Mouse (Mus musculus) T-helper 1 cell (primary cell): ENCODE measurements around the gene Scn2a.
"Not testable (repeated sequence)": the region's sequence is repeated elsewhere in the genome, so short reads cannot be mapped to it uniquely, and the experiment has no call there.

Experiments
- in situ Hi-C: fragments of 300-600 bp; cut with MboI, MseI; formaldehyde crosslinking; loops from one replicate; pipeline ENCODE4 v1.15.1; 2025; ENCODE audit warnings: high pct_unique_total_duplicates

Gene Scn2a

DNA sequence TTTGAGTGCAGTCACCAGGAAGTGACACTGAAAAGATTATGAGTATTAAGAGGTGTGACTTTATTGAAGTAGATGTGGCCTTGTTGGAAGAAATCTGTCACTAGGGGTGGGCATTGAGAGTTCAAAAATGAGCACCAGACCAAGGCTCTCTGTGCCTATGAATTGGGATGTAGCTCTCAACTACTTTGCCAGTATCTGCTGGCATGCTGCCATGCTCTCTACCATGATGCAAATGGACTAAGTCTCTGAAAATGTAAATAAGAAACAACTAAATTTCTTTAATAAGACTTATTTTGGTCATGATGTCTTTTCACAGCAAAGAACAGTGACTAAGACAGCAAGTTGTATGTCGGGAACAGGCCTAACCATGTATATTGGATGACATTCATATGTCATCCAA is 79.7 kb downstream of the Scn2a start:
- in situ Hi-C loops = no loop called here

DNA sequence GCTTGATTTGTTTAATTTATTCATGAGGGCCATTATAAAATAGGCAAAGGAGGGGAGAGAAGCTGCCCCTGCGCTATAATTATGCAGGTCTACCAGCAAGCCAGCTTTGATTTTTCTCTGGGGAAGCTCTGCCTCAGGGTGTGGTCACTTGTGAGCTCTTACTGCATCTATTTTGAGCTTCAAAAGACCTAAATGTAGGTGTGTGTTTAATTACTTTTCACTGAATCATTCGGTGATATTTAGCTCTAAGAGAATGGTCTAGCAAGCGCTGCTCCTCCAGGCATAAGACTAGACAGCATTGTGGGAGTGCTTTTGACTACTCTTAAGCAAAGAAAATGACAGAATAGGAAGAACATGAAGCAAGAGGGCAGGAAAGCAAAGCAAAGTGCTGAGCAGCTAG is 80.6 kb downstream of the Scn2a start:
- in situ Hi-C loops = no loop called here

DNA sequence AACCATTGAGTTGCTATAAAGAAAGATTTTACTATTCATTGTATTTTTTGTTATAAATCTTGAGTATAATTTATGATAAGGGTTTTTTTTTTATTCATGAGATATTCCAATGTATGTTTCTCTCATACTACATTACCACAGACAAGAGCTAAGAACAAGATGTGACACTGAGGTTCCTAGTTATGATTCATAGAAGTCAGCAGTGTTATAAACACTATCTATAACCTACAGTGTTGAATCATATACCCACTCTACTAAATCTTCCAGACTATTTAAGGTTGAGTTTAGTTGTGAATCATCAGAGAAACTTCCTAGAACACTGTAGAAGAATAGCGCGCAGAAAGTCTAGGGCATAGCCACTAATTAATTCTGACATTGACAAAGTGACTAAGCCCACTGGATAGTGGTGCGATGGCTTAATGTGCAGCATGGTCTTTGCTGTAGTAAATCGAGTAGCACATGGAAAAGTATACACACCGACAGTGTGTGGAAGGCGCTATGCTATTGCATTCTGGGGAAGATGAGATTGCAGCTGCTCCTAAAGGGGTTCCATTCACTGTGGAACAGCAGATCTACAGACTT is 101.7 kb downstream of the Scn2a start:
- in situ Hi-C loops = loop anchor here (10.0 kb wide), 1 partner anchor 1298 kb away; no protein-coding TSS in a partner anchor

DNA sequence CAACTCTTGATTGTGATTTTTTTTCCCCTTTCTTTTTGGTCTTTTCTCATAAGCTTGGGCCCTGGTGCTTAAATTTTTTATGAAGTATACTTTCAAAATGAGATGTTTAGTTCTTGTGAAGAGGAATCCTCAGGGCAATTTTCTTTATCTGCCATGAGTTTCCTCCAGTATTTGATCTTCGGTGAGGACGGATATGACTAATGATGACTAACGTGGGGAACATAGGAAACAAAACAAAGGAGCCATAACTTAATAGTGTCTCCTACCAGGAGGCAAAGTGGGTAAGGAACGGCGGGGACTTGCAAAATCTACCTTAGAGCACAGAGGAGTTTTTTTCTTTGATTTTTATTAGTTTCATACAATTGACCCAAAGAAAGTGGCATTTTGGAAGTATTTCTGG is 124.8 kb downstream of the Scn2a start:
- in situ Hi-C loops = loop anchor here (10.0 kb wide), 1 partner anchor 951 kb away; no protein-coding TSS in a partner anchor

DNA sequence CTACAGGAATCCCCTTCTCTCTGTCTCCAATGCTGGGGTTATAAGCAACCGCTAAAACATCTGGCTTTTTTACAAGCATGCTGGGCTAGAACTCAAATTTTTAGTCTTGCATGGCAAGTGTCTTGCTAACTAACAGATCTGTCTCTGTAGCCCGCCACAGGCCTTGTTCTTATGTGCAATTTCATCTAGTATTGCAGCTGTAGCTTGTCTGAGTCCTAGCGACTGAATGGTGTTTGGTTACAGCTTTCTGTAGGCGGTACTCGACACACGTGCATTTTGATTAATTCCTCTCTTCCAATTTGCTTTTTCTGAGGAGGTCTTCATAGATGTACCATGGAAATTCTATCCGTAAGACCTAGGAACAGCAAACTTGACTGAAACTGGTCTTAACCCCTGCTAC is 161.9 kb downstream of the Scn2a start:
- in situ Hi-C loops = no loop called here

DNA sequence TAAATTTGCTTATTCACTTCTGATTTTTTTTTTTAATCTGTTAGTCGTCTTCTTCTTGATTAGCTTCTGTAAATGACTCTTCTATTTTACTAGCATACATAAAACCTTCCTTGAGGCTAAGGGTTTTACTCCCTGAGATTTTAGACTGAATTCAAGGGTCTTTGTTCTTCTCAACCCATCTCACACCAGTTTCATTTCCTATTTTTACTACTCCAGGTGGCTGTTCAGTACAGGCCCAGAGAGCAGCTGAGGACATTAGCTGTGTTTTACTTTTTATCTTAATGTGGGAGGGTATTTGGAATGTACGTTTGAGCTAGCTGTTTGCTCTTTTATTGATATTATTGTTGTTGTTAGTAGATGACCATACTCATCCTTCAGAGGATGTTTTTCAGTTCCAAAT is 162.8 kb downstream of the Scn2a start:
- in situ Hi-C loops = no loop called here

DNA sequence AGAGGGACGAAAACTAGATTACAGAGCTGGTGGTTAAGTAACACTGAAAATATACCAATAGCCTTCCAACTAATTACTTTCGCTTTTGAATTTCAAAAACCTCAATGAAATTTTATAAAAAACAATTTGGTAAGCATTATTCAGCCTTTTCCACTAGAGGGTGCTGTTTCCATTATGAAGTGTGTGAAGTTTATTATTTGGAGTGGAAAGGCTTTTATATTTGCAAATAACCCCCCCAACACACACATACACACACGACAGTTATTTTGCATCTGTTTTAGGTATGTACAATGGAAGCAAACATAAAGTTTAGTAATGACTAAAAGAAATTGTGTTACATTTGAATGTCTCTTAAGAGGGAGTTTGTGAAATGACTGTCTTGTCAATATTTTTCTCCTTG is 171.9 kb downstream of the Scn2a start:
- in situ Hi-C loops = no loop called here

DNA sequence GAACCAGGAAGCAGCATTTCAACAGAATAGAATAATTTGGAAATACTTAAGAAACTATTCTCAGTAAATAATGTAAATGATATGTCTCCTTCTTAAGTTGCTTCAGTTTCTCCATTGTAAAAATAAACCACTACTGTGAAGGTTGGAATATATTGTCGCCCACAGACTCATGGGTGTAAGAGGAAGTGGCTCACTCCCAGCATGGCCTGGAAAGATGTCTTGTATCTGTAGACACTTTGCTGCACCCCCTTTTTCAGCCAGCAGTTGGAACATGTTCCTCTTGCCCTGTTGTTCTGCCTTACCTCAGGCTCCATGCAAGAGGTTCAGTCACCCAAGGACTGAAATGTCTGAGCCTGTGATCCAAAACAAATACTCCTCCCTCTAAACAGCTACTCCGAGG is 173.0 kb downstream of the Scn2a start:
- in situ Hi-C loops = no loop called here

DNA sequence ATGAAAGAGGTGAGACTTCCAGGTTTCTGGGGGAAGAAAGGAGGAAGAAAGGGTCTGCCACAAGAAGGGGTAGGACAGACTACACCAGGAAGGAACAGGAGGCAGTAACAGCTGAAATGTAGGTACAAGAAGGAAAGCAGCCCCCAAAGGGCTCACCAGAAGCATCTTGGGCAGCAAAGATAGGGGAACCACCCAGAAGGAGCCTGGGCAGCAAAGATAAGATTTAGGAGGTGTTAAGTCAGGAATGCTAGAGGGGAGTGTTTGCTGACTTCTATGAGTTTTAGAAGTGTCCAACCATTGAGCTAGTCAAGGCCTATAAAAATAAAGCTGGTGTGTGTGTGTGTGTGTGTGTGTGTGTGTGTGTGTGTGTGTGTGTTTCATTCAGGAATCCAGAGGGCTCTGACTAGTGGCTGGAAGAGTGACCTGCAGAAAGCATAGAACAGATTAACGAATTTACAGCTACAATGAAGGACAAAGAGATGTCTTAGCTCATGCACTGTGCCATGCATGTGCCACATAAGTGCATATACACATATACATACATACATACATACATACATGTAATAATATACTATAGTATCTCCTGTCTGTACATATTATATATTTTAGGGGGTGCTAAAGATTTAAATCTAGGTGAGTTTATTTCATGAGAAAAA is 180.6 kb downstream of the Scn2a start:
- in situ Hi-C loops = no loop called here

DNA sequence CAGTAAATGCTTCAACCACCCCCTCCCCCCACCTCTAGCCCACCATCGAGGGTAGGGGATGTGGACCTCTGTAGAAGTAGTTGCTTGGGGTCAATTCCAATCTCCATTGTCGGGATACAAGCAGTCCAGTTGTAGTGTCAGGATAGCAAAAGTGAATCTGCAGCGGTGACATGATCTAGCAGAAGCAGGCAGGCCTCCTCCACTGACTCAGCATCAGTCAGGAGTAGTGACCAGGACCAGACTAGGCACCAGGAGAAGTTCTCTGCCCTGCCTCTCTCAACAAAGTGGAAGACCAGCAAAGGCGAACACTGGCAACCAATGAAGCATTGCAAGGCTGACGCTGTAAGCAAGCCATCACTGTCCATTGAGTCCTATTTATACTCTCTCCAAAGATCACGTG is 186.0 kb downstream of the Scn2a start:
- in situ Hi-C loops = no loop called here

DNA sequence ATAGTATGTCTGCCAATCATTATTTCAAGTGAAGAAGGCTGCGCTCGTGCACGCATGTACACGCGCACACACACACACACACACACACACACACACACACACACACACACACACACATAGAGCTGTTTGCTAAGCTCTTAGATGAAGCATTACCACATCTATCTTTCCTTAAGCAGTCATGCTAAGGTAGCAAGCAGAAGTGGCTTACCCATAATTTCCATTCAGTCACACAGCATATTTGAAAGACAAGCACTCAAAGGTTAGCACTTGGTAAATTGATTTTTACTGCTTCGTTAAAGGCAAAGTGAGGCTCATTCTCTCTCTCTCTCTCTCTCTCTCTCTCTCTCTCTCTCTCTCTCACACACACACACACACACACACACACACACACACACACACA is 190.6 kb downstream of the Scn2a start:
- in situ Hi-C loops = not testable (repeated sequence)
